Mouse (Mus musculus): ENCODE results near the gene Gm8246.
"Not testable (repeated sequence)": the region's sequence is repeated elsewhere in the genome, so short reads cannot be mapped to it uniquely, and the experiment has no call there.

Gm8246 gene

DNA sequence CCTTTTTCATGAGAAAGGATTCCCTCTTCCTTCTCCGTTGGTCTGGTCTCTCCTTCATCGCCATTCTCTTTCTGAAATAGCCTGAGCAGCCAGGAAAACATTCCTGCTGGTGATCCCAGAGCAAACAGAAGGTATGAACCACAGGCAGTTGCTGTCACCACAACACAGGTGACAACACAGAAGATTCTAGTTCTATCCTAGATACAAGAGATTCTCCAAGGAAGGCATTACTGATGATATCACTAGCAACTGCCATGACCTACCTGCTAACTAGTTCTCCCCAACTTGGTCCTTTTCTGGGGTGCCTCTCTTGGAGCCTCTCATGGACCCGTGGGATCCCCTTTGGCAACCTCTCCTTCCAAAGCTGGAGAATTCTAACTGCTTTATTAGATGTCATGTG, at the start of gene Gm8246:
TSS of gene Gm8246 (minus strand) at position 101 of the 400 bp plus-strand sequence.
- DNase-seq (ENCODE audit: low spot score) = not testable (repeated sequence)

DNA sequence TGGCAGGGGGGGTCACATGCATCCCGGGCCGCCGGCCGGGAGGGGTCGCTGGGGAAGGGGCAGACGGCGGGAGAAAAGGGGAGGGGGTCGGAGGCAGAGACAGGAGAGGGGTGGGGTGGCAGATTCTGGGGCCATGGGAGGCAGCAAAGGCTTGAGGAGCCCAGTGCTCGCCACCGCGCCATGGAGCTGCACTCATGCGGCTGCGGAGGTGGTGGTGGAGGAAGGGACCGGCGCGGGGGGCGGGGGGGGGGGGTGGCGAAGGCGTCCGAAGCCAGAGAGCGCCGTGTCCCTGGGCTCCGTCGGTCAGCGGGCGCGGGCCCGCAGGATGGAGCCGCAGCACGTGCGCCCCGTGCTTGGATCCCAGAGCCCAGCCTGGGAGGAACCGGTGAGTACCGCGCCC, 23.7 kb upstream of the Gm8246 start, which contains the start of gene Gm3488:
TSS of gene Gm3488 (plus strand) at position 301 of the 400 bp plus-strand sequence.
- not testable (repeated sequence) for DNase-seq (ENCODE audit: low spot score)

GRCm38 (mm10) chr14:5483907-5484306, 6.3 kb upstream of the Gm8246 start, which contains the start of gene Gm3187:
TSS of gene Gm3187 (plus strand) at chr14:5484207.
- DNase-seq (ENCODE audit: low spot score) = not testable (repeated sequence)

DNA sequence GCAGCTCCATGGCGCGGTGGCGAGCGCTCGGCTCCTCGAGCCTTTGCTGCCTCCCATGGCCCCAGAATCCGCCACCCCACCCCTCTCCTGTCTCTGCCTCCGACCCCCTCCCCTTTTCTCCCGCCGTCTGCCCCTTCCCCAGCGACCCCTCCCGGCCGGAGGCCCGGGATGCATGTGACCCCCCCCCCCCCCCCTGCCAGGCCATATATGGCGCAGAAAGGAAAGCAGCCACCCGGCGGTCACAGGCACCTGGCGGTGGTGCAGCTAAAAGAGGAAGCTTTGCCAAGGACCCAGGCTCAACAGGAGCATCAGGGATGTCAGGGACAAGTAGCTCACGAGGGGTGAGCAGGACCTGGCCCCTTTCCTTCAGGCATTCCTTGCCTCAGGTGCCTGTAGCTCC, 17.2 kb downstream of the Gm8246 start:
- DNase-seq (ENCODE audit: low spot score) = not testable (repeated sequence)

DNA sequence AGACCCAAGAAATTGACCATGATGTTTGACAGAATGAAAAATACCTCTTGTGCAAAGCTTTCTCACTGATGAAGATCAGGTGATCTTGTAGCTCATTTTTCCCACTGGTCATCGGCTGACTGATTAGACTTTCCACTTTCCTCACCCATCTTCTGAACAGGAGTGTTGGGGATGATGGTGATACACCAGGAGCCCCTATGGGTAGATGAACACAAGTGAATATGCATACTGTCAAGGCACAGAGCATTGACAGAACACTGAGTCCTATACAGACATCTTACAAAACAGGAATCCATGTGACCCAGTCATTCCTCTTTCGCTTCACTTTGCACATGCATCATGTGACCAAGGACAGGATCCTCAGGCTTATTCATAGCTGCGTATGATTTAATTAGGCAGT, 22.3 kb downstream of the Gm8246 start, which contains the start of gene Gm3194:
TSS of gene Gm3194 (minus strand) at position 101 of the 400 bp plus-strand sequence.
- DNase-seq (ENCODE audit: low spot score) = not testable (repeated sequence)

All from ovary, adult 18-20 months (tissue).